Mouse (Mus musculus): ENCODE measurements at regions not wholly inside any gene's neighbourhood (a gene's known extent, or its start where the extent isn't known, plus 50 kb on each side); places are given as distances from the start of the nearest gene placed in this dataset.
A peak's percentile ranks its signal among the peaks of the same experiment; 100 is the strongest.

- DNase-seq = no peak
These were observed 78.0 kb upstream of the Sec14l1 start for GRCm38 (mm10) chr11:117036977-117037376.

DNA sequence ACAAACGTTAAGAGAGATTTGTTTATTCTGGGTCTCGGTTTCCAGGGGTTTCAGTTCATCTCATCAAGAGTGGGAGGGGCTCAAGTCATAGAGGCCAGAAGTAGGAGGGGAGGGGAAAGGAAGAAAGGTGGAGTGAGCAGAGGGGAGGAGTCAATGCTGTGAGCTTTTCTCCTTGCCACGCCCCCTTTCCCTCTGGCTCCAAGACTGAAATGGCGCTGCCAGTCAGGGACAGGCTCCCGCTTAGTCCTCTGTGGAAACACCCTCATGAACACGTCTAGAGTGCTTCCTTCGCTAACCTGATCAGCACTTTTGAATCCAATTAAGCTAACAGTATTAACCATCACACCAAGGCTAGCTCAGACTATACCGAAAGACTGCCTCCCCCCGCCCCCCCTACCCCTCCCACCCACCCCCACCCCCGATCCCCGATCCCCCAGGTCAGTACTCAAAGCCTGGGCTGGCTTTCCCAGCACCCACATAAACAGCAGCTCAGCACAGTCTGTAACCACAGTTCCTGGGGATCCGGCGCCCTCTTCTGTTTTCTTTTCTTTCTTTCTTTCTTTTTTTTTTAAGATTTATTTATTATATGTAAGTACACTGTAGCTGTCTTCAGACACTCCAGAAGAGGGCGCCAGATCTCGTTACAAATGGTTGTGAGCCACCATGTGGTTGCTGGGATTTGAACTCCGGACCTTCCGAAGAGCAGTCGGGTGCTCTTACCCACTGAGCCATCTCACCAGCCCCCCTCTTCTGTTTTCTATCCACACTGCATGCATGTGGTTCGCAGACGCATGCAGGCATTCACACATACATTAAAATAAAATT is 76.5 kb upstream of the Sec14l1 start:
- peak in 1 of 2 experiments; percentile 42 for DNase-seq

DNA sequence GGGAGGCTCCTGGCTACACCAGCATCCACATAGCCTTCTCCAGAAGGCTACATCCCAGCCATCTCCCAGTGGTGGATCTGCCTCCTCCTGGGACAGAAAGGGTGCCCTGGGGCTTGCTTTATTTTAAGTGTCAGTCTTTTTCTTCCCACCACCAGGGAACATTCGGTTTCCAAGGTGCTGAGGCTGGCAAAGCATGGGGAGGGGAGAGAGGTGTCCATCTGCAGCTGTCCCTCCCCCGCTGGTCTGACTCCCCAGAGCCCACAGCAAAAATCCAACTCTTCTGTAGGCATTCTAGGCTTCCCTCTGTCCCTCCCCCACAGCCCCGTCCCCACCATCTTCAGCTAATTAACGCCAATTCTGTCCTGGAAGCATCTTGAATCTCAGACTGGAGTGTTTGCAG is 74.1 kb upstream of the Sec14l1 start:
- DNase-seq = no peak

DNA sequence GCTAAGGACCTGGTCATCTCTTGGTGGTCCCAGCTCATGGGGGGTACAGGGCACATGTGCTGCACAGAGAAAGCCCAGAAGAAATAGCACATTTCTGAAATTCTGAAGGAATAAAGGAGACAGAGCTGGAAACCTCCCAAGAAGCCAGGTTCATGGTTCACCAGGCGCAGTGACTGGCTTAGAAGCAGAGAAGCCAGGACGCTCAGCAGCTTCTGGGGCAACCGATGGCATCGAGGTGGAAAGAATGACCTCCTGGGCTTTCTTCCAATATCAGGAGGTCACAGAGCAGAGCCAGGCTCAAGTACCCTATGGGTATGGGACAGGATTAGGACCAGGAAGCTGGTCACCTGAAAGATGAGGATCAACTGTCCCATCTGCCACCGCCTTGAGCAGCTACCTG is 72.6 kb upstream of the Sec14l1 start:
- DNase-seq = peak; percentile 69 to 70

GRCm38 (mm10) chr11:117043524-117043923 is 71.4 kb upstream of the Sec14l1 start:
- peak; percentile 61 to 86 for DNase-seq

DNA sequence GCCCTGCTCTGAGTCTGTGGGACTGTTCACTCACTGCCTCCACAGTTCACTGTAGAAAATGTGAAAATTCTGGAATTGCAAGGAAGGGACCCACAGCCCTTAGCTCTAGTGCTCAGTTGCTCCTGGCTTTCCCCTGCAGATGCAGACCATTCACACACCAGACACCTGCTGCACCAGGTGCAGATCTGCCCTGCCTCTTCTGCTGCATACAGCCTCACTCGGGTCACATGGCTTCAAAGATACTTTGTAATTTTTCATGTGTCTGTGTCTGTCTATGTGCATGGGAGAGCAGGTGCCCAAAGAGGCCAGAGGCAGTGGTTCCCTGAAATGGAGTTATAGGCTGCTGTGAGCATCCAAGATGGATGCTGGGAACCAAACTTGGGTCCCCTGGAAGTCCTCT is 70.2 kb upstream of the Sec14l1 start:
- DNase-seq = no peak

DNA sequence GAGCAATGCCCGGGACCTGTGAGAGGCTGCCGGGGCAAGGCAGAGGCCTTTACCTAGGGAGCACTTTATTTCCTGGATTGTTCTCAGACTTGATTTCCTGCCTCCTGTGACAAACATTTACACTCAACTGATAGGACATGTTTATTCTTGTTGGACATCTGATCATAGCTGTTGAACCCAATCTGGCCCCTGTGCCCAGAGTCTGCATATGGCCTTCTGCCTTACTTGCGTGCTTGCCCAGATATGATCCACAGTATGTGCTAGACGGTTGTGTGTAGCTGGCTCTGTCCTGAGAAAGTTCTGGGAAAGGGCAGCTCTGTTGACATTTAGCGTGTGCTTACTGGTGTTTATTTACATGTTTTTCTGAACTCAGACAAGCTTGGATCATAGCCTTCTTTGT is 68.3 kb upstream of the Sec14l1 start:
- no peak for DNase-seq

DNA sequence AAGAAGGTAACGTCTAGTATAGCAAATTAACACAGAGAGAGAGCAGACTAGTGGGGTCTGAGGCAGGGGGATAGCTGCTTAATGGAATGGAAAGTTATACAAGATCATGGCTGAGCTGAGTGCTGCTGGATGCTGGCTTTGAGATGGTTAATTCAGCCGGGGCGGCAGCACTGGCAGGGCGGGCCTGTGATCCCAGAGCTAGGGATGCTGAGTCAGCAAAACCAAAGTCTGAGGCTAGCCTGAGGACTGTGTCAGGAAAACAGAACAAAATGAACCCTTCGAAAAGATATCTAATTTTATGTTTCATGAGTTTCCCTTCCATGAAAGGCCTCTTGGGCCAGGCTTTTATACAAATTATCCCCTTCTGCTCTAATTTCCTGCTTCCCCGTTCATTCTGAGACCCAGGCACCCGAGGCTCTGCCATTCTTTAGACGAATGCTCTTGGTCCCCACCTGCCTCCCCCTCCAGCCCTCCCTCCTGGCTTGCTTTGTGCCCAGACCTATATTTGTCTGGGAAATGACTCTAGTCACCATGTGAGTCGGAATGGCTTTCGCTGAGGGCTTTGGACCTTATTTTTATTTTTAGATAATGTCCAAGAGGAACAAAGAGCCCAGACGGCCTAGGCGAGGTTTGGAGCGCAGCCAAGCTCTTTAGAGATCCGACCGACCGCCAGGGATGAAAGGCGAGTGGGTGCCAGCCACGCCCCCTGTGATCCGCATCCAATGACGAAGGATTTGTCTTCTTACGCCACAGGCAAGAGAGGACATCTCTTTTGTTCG is 67.6 kb upstream of the Sec14l1 start:
- peak; percentile 19 to 54 for DNase-seq

DNA sequence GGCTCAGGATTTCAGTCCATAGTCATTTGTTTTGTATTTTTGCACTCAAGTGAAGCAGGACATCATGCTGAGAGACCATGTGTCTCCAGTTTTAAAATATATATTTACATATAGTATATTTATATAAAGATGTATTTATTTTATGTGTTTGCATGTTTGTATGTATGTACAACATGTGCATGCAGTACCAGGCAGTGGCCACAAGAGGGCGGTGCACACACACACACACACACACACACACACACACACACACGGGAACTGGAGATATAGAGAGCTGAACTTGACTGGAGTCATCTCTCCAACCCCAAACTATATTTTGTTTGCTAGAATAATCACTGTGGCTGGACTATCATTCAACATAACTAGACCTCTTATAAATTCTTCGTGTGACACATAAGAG is 66.1 kb upstream of the Sec14l1 start:
- DNase-seq = no peak

DNA sequence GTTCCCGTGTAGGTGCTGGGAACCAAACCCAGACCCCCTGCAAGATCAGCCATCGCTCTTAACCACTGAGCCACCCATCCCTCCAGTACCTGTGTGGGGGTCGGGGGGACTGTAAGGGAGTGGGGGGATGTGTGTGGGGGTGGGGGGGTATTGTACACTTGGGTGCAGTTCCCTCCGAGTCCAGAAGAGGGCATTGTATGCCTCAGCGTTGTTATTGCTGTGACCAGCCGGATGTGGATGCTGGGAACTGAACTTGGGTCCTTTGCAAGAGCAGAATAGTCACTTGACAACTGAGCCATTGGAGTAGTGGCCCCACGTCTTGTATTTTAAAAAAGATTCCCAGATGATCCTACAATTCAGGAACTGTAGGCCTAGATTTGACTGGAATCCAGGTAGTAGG is 64.2 kb upstream of the Sec14l1 start:
- no peak for DNase-seq

- DNase-seq = peak; percentile 65 to 80
These were observed 58.0 kb upstream of the Sec14l1 start for GRCm38 (mm10) chr11:117056958-117057357.

DNA sequence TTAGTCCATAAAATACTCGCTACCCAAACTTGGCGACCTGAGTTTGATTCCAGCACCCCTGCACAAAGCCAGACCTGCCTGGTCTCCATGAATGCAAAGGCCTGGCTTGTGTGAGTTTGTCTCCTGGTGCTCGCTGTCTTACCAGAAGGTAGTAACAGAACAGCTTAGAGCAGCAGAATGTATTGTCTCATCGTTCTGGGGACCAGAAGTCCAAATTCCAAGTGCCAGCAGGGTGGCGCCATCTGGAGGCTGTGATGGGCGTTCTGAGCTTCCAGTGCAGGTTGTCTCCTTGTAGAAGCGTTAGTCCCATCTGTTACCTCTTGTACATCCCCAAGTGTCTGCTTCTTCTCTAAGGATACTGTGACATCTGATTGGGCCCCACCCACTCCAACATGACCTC is 57.5 kb upstream of the Sec14l1 start:
- peak; percentile 29 to 68 for DNase-seq

DNA sequence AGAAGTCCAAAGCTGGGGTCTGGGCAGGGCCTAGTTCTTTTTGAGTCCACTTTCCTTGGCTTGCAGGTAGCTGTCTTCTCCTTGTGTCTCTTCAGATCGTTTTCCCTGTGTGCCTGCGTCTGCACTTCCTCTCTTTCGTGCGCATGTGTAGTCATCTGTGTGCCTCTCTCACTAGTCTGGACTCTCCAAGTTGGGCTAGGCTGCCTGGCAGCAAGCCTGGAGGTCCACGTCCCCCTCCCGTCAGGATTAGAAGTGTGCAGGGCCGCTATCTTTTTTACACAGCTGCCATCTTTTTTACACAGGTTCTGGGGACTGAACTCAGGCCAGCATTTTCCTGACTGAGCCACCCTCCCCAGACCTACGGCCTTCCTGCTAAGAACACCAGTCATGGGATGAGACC is 55.8 kb upstream of the Sec14l1 start:
- DNase-seq = no peak

GRCm38 (mm10) chr11:117059981-117060705 is 54.8 kb upstream of the Sec14l1 start:
- no peak for DNase-seq

DNA sequence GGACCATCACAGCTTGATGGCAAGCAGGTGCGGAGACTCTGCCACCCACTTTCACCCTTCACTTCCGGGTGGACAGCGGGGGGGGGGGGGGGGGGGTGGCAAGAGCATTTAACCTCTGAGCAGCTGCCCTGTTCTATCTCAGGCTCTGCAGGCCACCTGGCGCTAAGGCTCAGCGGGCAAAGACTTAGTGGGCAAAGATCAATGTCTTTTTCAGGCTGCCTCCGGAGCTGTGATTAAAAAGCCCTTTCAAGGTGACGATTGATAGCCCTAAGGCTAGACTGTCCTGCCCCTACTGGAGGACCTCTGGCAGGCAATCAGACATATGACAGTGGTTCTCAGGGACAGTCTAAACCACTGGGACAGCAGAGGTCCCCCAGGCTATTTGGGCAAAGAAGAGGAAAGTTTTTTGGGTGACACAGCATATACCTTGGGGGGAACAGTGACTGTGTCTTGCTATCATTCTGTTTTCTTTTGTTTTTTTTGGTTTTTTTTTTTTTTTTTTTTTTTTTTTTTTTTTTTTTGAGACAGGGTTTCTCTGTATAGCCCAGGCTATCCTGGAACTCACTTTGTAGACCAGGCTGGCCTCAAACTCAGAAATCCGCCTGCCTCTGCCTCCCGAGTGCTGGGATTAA is 54.1 kb upstream of the Sec14l1 start:
- DNase-seq = no peak

- peak in 1 of 2 experiments; percentile 27 for DNase-seq
These were observed 52.0 kb upstream of the Sec14l1 start for GRCm38 (mm10) chr11:117062772-117063499.
